Mouse (Mus musculus) T-helper 1 cell (primary cell): ENCODE data around the gene Nup93.

ENCODE experiments used
- in situ Hi-C: fragments of 300-600 bp; cut with MboI, MseI; formaldehyde crosslinking; loops from one replicate; pipeline ENCODE4 v1.15.1; 2025; ENCODE audit warnings: high pct_unique_total_duplicates

Gene Nup93

GRCm38 (mm10) chr8:94214252-94215173 is at the start of gene Nup93:
Gene Nup93 (plus strand): TSS chr8:94214564.
- in situ Hi-C loops = loop anchor here (25.0 kb wide), 1 partner anchor 1327 kb away; no protein-coding TSS in a partner anchor

- in situ Hi-C loops = loop anchor here (5.0 kb wide), 1 partner anchor 37 kb away; no protein-coding TSS in a partner anchor
Measured at GRCm38 (mm10) chr8:94165772-94166171, 48.6 kb upstream of the Nup93 start.

- in situ Hi-C loops = loop anchor here (5.0 kb wide), 1 partner anchor 35 kb away; no protein-coding TSS in a partner anchor
Measured at GRCm38 (mm10) chr8:94167244-94167643, 47.1 kb upstream of the Nup93 start.

- in situ Hi-C loops = loop anchor here (5.0 kb wide), 1 partner anchor 33 kb away; no protein-coding TSS in a partner anchor
Measured at GRCm38 (mm10) chr8:94169547-94169946, 44.8 kb upstream of the Nup93 start.

- in situ Hi-C loops = no loop called here
Measured at GRCm38 (mm10) chr8:94171321-94171755, 43.0 kb upstream of the Nup93 start.

- in situ Hi-C loops = no loop called here
Measured at GRCm38 (mm10) chr8:94172075-94172808, 42.1 kb upstream of the Nup93 start, which contains the start of gene Mt2. Gene Mt2 (plus strand): TSS chr8:94172664.

GRCm38 (mm10) chr8:94172809-94173732 is 41.3 kb upstream of the Nup93 start:
- in situ Hi-C loops = no loop called here

- in situ Hi-C loops = no loop called here
Measured at GRCm38 (mm10) chr8:94173848-94174403, 40.4 kb upstream of the Nup93 start.

- in situ Hi-C loops = no loop called here
Measured at GRCm38 (mm10) chr8:94174619-94175213, 39.6 kb upstream of the Nup93 start.

- in situ Hi-C loops = no loop called here
Measured at GRCm38 (mm10) chr8:94177716-94178390, 36.5 kb upstream of the Nup93 start.

- in situ Hi-C loops = no loop called here
Measured at GRCm38 (mm10) chr8:94178857-94179712, 35.3 kb upstream of the Nup93 start, which contains the start of gene Mt1. Gene Mt1 (plus strand): TSS chr8:94179082.

GRCm38 (mm10) chr8:94179713-94180560 is 34.4 kb upstream of the Nup93 start:
- in situ Hi-C loops = no loop called here

GRCm38 (mm10) chr8:94180561-94180908 is 33.8 kb upstream of the Nup93 start:
- in situ Hi-C loops = no loop called here

- in situ Hi-C loops = no loop called here
Measured at GRCm38 (mm10) chr8:94182055-94182929, 32.1 kb upstream of the Nup93 start.

- in situ Hi-C loops = no loop called here
Measured at GRCm38 (mm10) chr8:94183117-94183516, 31.2 kb upstream of the Nup93 start.

- in situ Hi-C loops = no loop called here
Measured at GRCm38 (mm10) chr8:94184357-94184843, 30.0 kb upstream of the Nup93 start.

- in situ Hi-C loops = no loop called here
Measured at GRCm38 (mm10) chr8:94185791-94186190, 28.6 kb upstream of the Nup93 start.
